In genomic region chr2:18635052-18635451, GRCm38 (mm10) we compare ENCODE assay signal across 8 mouse cellular contexts. TPM values are rescaled to one million over a fixed set of nuclear protein-coding genes. Genes with fewer than 3 reads are reported as not detected.
A peak's percentile ranks its signal among the peaks of the same experiment; 100 is the strongest.
DNase-seq lines count a peak whose midpoint lies in the region; ATAC-seq and TF ChIP-seq lines count a peak whose summit lies in the region.
"Had no signal": no experiment of that assay in that cellular context is flagged by ENCODE, and none has a peak within 500 bp of the region (broad histone marks: within the 10 kb centered on the region; RNA-seq: fewer than 3 reads in every experiment).

No protein-coding gene starts in this region.

- WGBS in lung, postnatal 0 days, result 84% methylated on average over 8 of the region's 8 CpGs
- 85% methylated on average over 8 of the region's 8 CpGs for WGBS in intestine, embryonic 15.5 days

- TF ChIP-seq CTCF in lung, postnatal 0 days (IDR thresholded peaks at IDR 0.05), result no peak

- H3K4me2 ChIP-seq in lung, postnatal 0 days (replicated peaks; ENCODE audit: low read depth, low read length), result no peak overlapping the region
- H3K4me2 ChIP-seq in intestine, embryonic 15.5 days (replicated peaks), result no peak overlapping the region
- H3K4me2 ChIP-seq: heart, embryonic 13.5 days had no signal

- no peak overlapping the region for H3K4me3 ChIP-seq in lung, postnatal 0 days (ENCODE audit: low read depth, low read length)
- no peak overlapping the region for H3K4me3 ChIP-seq in intestine, embryonic 15.5 days (replicated peaks)
- H3K4me3 ChIP-seq: heart, embryonic 13.5 days had no signal

- intact Hi-C loops in heart, postnatal 10 days (cut with DNase I), result no loop called here

- no peaks in the 10 kb centered on the region for H3K4me1 ChIP-seq in lung, postnatal 0 days (ENCODE audit: insufficient read depth, low read depth, low read length)
- H3K4me1 ChIP-seq in intestine, embryonic 15.5 days (replicated peaks), result no peaks in the 10 kb centered on the region

- peak; percentile 7 for DNase-seq in lung, postnatal 36 days
- DNase-seq in lung, postnatal 0 days (ENCODE audit: low spot score), result no peak
- peak; percentile 98 to 99 for DNase-seq in cerebellum, postnatal 10 days
- peak; percentile 66 to 68 for DNase-seq in heart, postnatal 10 days
- DNase-seq in layer of hippocampus, postnatal 36 days, result peak; percentile 86 to 88
- peak; percentile 82 to 85 for DNase-seq in right cerebral cortex, postnatal 36 days (ENCODE audit: low spot score in 2 of 2)

- H3K27me3 ChIP-seq in lung, postnatal 0 days (replicated peaks; ENCODE audit: insufficient read depth, low read length), result no peaks in the 10 kb centered on the region
- no peaks in the 10 kb centered on the region for H3K27me3 ChIP-seq in intestine, embryonic 15.5 days (replicated peaks)

- ATAC-seq in lung, postnatal 0 days, result no peak
- ATAC-seq in intestine, embryonic 15.5 days, result no peak

- H3K9me3 ChIP-seq in lung, postnatal 0 days (ENCODE audit: low read length), result no peaks in the 10 kb centered on the region
- no peaks in the 10 kb centered on the region for H3K9me3 ChIP-seq in intestine, embryonic 15.5 days

- H3K9ac ChIP-seq in lung, postnatal 0 days (replicated peaks; ENCODE audit: low read depth), result no peak overlapping the region
- H3K9ac ChIP-seq in intestine, embryonic 15.5 days, result no peak overlapping the region
- H3K9ac ChIP-seq: heart, embryonic 13.5 days had no signal

- no peaks in the 10 kb centered on the region for H3K36me3 ChIP-seq in lung, postnatal 0 days (ENCODE audit: insufficient read depth, low read length)
- H3K36me3 ChIP-seq in intestine, embryonic 15.5 days, result no peaks in the 10 kb centered on the region
- H3K36me3 ChIP-seq: heart, embryonic 13.5 days had no signal

- TF ChIP-seq EP300 in lung, postnatal 0 days (IDR thresholded peaks at IDR 0.05), result no peak

- no peak overlapping the region for H3K27ac ChIP-seq in lung, postnatal 0 days (ENCODE audit: low read length)
- no peak overlapping the region for H3K27ac ChIP-seq in intestine, embryonic 15.5 days
- H3K27ac ChIP-seq: heart, embryonic 13.5 days had no signal

RNA-seq across cellular contexts. Expression of gene Commd3, which starts 37.1 kb away (rescaled TPM):
- 175 and 184 TPM in 2 replicates for polyA plus RNA-seq in lung, postnatal 0 days (2015; fragmentation: Nextera tagmentation; extraction: Ambion mirVana)
- total RNA-seq in heart, postnatal 10 days (2021), result 100 to 1,000 TPM; 128 to 137 TPM
- total RNA-seq in layer of hippocampus, postnatal 36 days (2021), result 100 to 1,000 TPM; 103 to 112 TPM
- 217 and 235 TPM in 2 replicates for polyA plus RNA-seq in intestine, embryonic 15.5 days (2015; fragmentation: Nextera tagmentation; extraction: Ambion mirVana)

RNA-seq across cellular contexts. Expression of gene Bmi1, which starts 41.8 kb away (rescaled TPM):
- 13.2 and 15.2 TPM in 2 replicates for polyA plus RNA-seq in lung, postnatal 0 days (2015; fragmentation: Nextera tagmentation; extraction: Ambion mirVana)
- 10 to 100 TPM; 66.4 to 70.2 TPM for total RNA-seq in heart, postnatal 10 days (2021)
- total RNA-seq in layer of hippocampus, postnatal 36 days (2021), result 10 to 100 TPM; 58.4 to 67.5 TPM
- polyA plus RNA-seq in intestine, embryonic 15.5 days (2015; fragmentation: Nextera tagmentation; extraction: Ambion mirVana), result 16.6 and 20.1 TPM in 2 replicates

RNA-seq across cellular contexts. Expression of gene Spag6, which starts 58.8 kb away (rescaled TPM):
- 0.07 and 0.42 TPM in 2 replicates for polyA plus RNA-seq in lung, postnatal 0 days (2015; fragmentation: Nextera tagmentation; extraction: Ambion mirVana)
- under 1 TPM in 1 of 2 experiments, not detected in 1; 0.24 TPM for total RNA-seq in heart, postnatal 10 days (2021)
- total RNA-seq in layer of hippocampus, postnatal 36 days (2021), result 1 to 10 TPM; 3.0 to 5.3 TPM
- polyA plus RNA-seq in intestine, embryonic 15.5 days (2015; fragmentation: Nextera tagmentation; extraction: Ambion mirVana), result 0.05 TPM in 1 of 2 replicates, not detected in the other
- polyA plus RNA-seq: heart, embryonic 13.5 days had no signal
